Mouse (Mus musculus) layer of hippocampus, postnatal 10 days (tissue): Measurements from ENCODE around the gene Sf3b1. TPM values are rescaled to one million over a fixed set of nuclear protein-coding genes. Genes with fewer than 3 reads are reported as not detected.
"Not testable (repeated sequence)": the region's sequence is repeated elsewhere in the genome, so short reads cannot be mapped to it uniquely, and the experiment has no call there.

ENCODE experiments used
- DNase-seq, 2 experiments: peaks; one replicate each; pipeline ENCODE4 v3.0.0; 2021; ENCODE audit warnings: low spot score in 2 of 2
- total RNA-seq, 2 experiments: library from RNA; stranded (reverse); gene quantifications; 2 replicates each; pipeline ENCODE4 v1.2.3; 2021

The Sf3b1 gene
- total RNA-seq, 2 experiments from 2014 or later = 168 to 180 TPM

GRCm38 (mm10) chr1:54958525-54958924 is 68.8 kb downstream of the Sf3b1 start:
- DNase-seq = no peak

DNA sequence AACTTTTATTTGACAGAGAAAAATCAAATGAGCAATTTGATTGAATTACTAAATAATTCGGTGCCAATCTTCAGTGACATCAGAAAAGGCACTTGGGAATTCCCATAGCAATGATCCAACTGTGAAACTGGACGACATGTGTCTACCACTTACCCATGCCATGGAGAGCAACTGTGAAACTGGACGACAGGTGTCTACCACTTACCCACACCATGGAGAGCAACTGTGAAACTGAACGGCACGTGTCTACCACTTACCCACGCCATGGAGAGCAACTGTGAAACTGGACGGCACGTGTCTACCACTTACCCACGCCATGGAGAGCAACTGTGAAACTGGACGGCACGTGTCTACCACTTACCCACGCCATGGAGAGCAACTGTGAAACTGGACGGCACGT is 70.3 kb downstream of the Sf3b1 start:
- not testable (repeated sequence) for DNase-seq

DNA sequence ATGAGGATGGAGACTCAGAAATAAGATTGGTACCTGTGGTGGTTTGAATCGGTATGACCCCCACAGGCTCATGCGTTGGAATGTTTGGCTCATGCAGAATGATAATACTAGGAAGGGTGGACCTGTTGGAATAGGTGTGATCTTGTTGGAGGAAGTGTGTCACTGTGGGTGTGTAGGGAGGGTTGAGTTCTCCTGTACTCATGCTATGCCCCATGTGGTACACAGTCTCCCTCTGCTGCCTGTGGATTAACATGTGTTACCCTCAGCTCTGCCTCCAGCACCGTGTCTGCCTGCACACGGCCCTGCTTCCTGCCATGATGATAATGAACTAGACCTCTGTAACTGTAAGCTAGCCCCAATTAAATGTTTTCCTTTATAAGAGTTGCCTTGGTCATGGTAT is 72.4 kb downstream of the Sf3b1 start:
- DNase-seq = no peak

GRCm38 (mm10) chr1:54944648-54945047 is 82.6 kb downstream of the Sf3b1 start:
- no peak for DNase-seq

- DNase-seq = no peak
These were observed 91.8 kb downstream of the Sf3b1 start for GRCm38 (mm10) chr1:54935466-54935865.

Other genes with a start within 250 kb of the Sf3b1 start
- 10 to 100 TPM; 37.8 to 38.1 TPM for gene Ankrd44, start 101.1 kb downstream of the Sf3b1 start, total RNA-seq
- 10 to 100 TPM; 19.8 to 22.8 TPM for gene Coq10b, start 25.3 kb upstream of the Sf3b1 start, total RNA-seq
- 100 to 1,000 TPM; 103 to 106 TPM for gene Hspe1, start 60.7 kb upstream of the Sf3b1 start, total RNA-seq
- gene Hspd1, start 60.8 kb upstream of the Sf3b1 start, total RNA-seq = 100 to 1,000 TPM; 214 to 215 TPM
- 10 to 100 TPM; 64.7 to 79.4 TPM for gene Mob4, start 103.8 kb upstream of the Sf3b1 start, total RNA-seq
- gene Rftn2, start 199.3 kb upstream of the Sf3b1 start, total RNA-seq = 10 to 100 TPM; 25.3 to 26.5 TPM
- 10 to 100 TPM; 12.5 to 13.1 TPM for gene Mars2, start 209.7 kb upstream of the Sf3b1 start, total RNA-seq